Mouse (Mus musculus) midbrain, embryonic 13.5 days (tissue): Measurements from ENCODE around the gene Nr1h4. TPM values are rescaled to one million over a fixed set of nuclear protein-coding genes. Genes with fewer than 3 reads are reported as not detected.

Experiments used
- ATAC-seq: fragments of 200-750 bp; cut with Nextera tagmentation; 2 replicates; pipeline ENCODE4 v1.8.0; 2017; ENCODE audit warnings: mild to moderate bottlenecking, moderate TSS enrichment, moderate library complexity
- H3K27ac ChIP-seq: fragments of 300-500 bp; sonication (generic); 2 replicates; pipeline ENCODE4 v1.5.1; 2015; ENCODE audit warnings: inconsistent platforms, mild to moderate bottlenecking, moderate library complexity
- H3K27me3 ChIP-seq: fragments of 300-500 bp; sonication (generic); 2 replicates; pipeline ENCODE4 v1.6.1; 2015; ENCODE audit warnings: mild to moderate bottlenecking, inconsistent platforms
- H3K36me3 ChIP-seq: fragments of 300-500 bp; sonication (generic); 2 replicates; pipeline ENCODE4 v1.6.1; 2015; ENCODE audit warnings: mild to moderate bottlenecking, inconsistent platforms
- H3K4me1 ChIP-seq: fragments of 300-500 bp; sonication (generic); replicated peaks from 2 replicates; pipeline ENCODE4 v1.6.1; 2015; ENCODE audit warnings: inconsistent platforms
- H3K4me2 ChIP-seq: fragments of 300-500 bp; sonication (generic); replicated peaks from 2 replicates; pipeline ENCODE4 v1.6.1; 2015; ENCODE audit warnings: moderate library complexity, mild to moderate bottlenecking, inconsistent platforms
- H3K4me3 ChIP-seq: fragments of 300-500 bp; sonication (generic); replicated peaks from 2 replicates; pipeline ENCODE4 v1.5.1; 2015; ENCODE audit warnings: mild to moderate bottlenecking, inconsistent platforms
- H3K9ac ChIP-seq: fragments of 300-500 bp; sonication (generic); replicated peaks from 2 replicates; pipeline ENCODE4 v1.6.1; 2015; ENCODE audit warnings: mild to moderate bottlenecking, inconsistent platforms
- H3K9me3 ChIP-seq: fragments of 300-500 bp; sonication (generic); 2 replicates; pipeline ENCODE4 v1.6.1; 2016; ENCODE audit warnings: mild to moderate bottlenecking, inconsistent platforms
- WGBS: fragments of 180-500 bp; shearing (Covaris S2); methylation state at CpG from one replicate; pipeline ENCODE4 v1.1.7; 2015; 5-methylcytosine and 5-hydroxymethylcytosine counted together
- polyA plus RNA-seq: library from polyadenylated mRNA; unstranded; fragments of >200 nt; fragmentation: Nextera tagmentation; extraction: Ambion mirVana; gene quantifications from 2 replicates; pipeline ENCODE4 v1.2.1, GENCODE M21; 2015

The Nr1h4 gene
- polyA plus RNA-seq, 1 experiment from 2014 or later = not detected

DNA sequence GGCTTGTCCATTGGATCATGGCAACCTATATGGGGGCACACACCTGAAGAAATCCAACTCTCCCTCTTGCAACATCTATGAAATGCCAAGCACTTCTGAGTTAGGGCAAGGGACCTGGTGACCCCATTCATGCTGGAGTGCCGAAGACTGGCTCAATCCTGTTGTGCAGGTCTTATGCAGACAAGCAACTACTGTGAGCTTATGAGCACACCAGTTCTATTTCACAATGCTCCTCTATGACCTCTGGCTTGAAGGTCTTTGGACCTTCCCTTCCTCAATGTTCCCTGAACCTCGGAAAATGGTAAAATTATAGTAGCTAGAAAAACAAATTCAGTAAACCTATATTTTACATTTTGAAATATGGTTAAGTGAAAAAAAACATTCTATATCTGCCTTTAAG is 115.4 kb downstream of the Nr1h4 start:
- Histone ChIP-seq H3K9ac (no peak overlapping the region), H3K27ac (no peak overlapping the region), H3K9me3 (no peaks in the 10 kb centered on the region), H3K36me3 (peaks cover 12% of the 10 kb centered on the region), H3K4me1 (no peaks in the 10 kb centered on the region), H3K27me3 (no peaks in the 10 kb centered on the region), H3K4me3 (no peak overlapping the region), H3K4me2 (no peak overlapping the region)
- 95% methylated on average over 2 of the region's 2 CpGs for WGBS
- ATAC-seq = no peak

DNA sequence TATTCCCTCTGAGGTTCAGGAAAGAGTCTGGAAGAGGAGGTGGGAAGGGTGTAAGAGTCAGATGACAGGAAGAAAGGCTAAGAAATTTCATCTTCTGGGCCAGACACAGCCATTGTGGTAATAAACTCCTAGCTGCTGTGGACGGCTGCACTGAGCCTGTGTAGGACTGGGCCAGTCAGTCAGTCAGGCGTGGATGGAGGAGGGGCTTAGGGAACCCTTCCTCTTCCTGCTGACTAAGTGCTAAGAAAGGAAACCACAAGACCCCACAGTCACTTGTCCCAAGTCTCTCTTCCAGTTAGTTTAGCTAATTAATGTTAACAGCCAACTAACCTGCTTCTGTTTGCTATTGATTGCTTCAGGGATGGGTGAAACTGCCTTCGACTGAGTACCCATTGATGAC is 117.9 kb downstream of the Nr1h4 start:
- no peak overlapping the region for H3K27ac ChIP-seq
- H3K9ac ChIP-seq = no peak overlapping the region
- no peak overlapping the region for H3K4me2 ChIP-seq
- no peak overlapping the region for H3K4me3 ChIP-seq
- no peak for ATAC-seq
- H3K27me3 ChIP-seq = no peaks in the 10 kb centered on the region
- H3K9me3 ChIP-seq = no peaks in the 10 kb centered on the region
- H3K4me1 ChIP-seq = no peaks in the 10 kb centered on the region
- H3K36me3 ChIP-seq = peaks cover 12% of the 10 kb centered on the region
- WGBS = 55% methylated on average over 3 of the region's 3 CpGs

- Histone ChIP-seq H3K4me2 (no peak overlapping the region), H3K9ac (no peak overlapping the region), H3K4me3 (no peak overlapping the region), H3K27ac (no peak overlapping the region), H3K4me1 (no peaks in the 10 kb centered on the region), H3K9me3 (no peaks in the 10 kb centered on the region), H3K27me3 (no peaks in the 10 kb centered on the region), H3K36me3 (no peaks in the 10 kb centered on the region)
- 54% methylated on average over 1 of the region's 1 CpGs for WGBS
- ATAC-seq = no peak
Observed at GRCm38 (mm10) chr10:89407551-89407950, 125.8 kb downstream of the Nr1h4 start.

GRCm38 (mm10) chr10:89406733-89407484 is 126.5 kb downstream of the Nr1h4 start:
- WGBS = 85% methylated on average over 5 of the region's 6 CpGs
- no peak overlapping the region for H3K27ac ChIP-seq
- H3K9ac ChIP-seq = no peak overlapping the region
- no peaks in the 10 kb centered on the region for H3K9me3 ChIP-seq
- H3K27me3 ChIP-seq = no peaks in the 10 kb centered on the region
- ATAC-seq = no peak
- no peaks in the 10 kb centered on the region for H3K36me3 ChIP-seq
- H3K4me1 ChIP-seq = no peaks in the 10 kb centered on the region
- no peak overlapping the region for H3K4me3 ChIP-seq
- no peak overlapping the region for H3K4me2 ChIP-seq

DNA sequence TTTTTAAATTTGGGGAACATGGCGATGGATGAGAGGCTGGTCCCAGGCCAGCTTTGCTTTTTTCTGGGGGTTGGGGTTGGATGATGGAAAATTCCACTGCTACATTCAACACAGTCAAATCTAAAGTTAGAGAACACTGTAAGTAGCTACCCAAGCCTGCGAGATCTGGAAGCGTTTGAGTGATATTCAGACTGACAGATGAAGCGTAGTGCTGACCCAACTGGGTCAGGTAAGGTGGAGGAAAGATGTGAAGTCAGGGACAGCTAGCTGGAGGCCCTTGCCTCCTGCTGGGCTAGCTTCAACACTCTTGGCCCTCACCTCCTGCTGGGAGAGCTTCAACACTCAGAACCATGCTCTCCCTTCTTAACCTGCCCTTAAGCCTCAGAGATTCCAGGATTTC is 128.4 kb downstream of the Nr1h4 start:
- no peaks in the 10 kb centered on the region for H3K27me3 ChIP-seq

More for the DNA sequence above, 128.4 kb downstream of the Nr1h4 start:
- no peak for ATAC-seq
- H3K4me3 ChIP-seq = no peak overlapping the region
- H3K4me2 ChIP-seq = no peak overlapping the region
- no peak overlapping the region for H3K27ac ChIP-seq
- no peak overlapping the region for H3K9ac ChIP-seq
- H3K9me3 ChIP-seq = peaks cover 5% of the 10 kb centered on the region; the same call in 1 of the 2 replicates
- no peaks in the 10 kb centered on the region for H3K4me1 ChIP-seq
- H3K36me3 ChIP-seq = no peaks in the 10 kb centered on the region
- WGBS = 89% methylated on average over 4 of the region's 4 CpGs

Other genes starting within 250 kb of the Nr1h4 start
- gene Ano4, start 188.8 kb downstream of the Nr1h4 start, polyA plus RNA-seq = 5.4 and 6.4 TPM in 2 replicates
- gene Gas2l3, start 89.6 kb downstream of the Nr1h4 start, polyA plus RNA-seq = 6.8 and 7.3 TPM in 2 replicates
- 1.0 and 2.3 TPM in 2 replicates for gene Slc17a8, start 87.7 kb upstream of the Nr1h4 start, polyA plus RNA-seq
- gene Scyl2, start 152.7 kb upstream of the Nr1h4 start, polyA plus RNA-seq = 10.5 and 11.0 TPM in 2 replicates
- gene Actr6, start 198.7 kb upstream of the Nr1h4 start, polyA plus RNA-seq = 51.2 and 53.8 TPM in 2 replicates
- gene Uhrf1bp1l, start 211.4 kb upstream of the Nr1h4 start, polyA plus RNA-seq = 29.9 and 31.9 TPM in 2 replicates